Mouse (Mus musculus): ENCODE measurements around the gene Lix1l. TPM values are rescaled to one million over a fixed set of nuclear protein-coding genes. Genes with fewer than 3 reads are reported as not detected.

Gene Lix1l
- polyA plus RNA-seq, 1 experiment from 2014 or later = 7.4 TPM

DNA sequence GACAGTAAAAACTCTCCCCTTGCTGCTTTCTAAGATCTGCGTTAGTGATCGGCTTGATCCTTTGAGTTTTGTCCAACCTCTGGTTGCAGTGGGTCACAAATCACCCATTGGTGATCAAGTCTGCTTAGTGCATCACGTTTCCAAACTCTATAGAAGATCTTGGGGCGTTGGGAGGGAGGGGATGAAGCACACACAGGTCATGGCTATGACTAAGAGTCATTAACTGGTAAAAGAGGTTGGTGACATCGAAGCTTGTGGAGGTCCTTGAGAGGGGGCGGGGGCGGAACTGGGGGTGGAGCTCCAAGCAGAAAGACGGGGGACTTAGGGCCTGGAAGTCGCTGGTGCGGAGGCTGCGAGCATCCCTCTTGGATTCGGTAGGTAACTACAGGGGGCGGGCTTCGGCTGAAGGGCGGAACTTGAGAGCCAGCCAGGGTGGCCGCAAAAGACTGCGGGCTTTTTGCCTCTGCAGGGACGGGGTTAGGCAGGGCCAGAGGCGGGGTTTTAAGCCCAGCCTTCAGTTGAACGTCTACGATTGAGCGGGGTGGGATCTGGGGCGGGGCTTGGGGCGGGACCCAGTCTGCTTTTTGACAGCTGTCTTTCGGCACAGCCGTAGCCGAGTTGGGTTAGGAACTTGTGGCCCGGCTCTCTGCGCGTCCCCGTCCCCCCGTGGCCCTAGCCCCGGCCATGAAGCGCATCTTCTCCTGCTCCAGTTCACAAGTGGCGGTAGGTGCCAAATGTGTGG is 68.9 kb downstream of the Lix1l start, which contains the start of gene Ankrd35:
Ankrd35 (plus strand) TSS at position 405 of the 742 bp plus-strand sequence.
- DNase-seq (ENCODE audit: low spot score) (peak; percentile 81), ATAC-seq (peak; percentile 89)
- Histone ChIP-seq H3K27me3 (replicated peaks; ENCODE audit: control insufficient read depth, insufficient read depth, low read length) (no peaks in the 10 kb centered on the region; the same call in none of the 2 replicates), H3K4me3 (ENCODE audit: low read depth, low read length) (peak within 1 kb of the TSS; percentile 37), H3K36me3 (ENCODE audit: control insufficient read depth, insufficient read depth, low read length) (no peaks in the 10 kb centered on the region), H3K27ac (ENCODE audit: low read depth, low read length) (no peak within 1 kb of the TSS), H3K4me2 (ENCODE audit: low read length) (peak within 1 kb of the TSS; percentile 69), H3K9me3 (replicated peaks; ENCODE audit: control insufficient read depth, low read length) (no peaks in the 10 kb centered on the region), H3K9ac (ENCODE audit: low read length) (peak within 1 kb of the TSS; percentile 52), H3K4me1 (ENCODE audit: control insufficient read depth, insufficient read depth, low read length) (peaks cover 2% of the 10 kb centered on the region; the same call in 1 of the 2 replicates)
- 6% methylated on average over 35 of the region's 35 CpGs for WGBS

DNA sequence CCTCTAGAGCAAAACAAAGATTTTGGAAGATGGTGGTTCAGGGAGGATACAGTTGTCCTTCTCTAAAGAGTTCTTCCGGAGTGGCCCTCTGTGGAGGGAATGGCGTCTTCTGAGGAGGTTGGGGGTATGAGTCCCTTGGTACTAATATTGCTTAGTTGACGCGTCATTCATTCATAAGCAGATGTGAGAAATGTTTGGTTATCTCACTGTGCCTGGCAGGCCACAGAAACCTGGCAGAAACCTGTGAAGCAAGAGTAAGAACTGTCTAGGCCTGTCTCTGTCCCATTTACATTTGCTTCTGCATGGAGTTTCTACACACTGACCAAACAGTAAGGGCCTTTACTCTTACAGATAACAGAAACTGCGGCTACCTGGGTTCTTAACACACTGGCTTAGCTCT is 70.6 kb downstream of the Lix1l start:
- DNase-seq (ENCODE audit: low spot score) (no peak), ATAC-seq (no peak)
- Histone ChIP-seq H3K9me3 (replicated peaks; ENCODE audit: control insufficient read depth, low read length) (no peaks in the 10 kb centered on the region), H3K4me3 (ENCODE audit: low read depth, low read length) (no peak overlapping the region), H3K9ac (ENCODE audit: low read length) (no peak overlapping the region), H3K27ac (ENCODE audit: low read depth, low read length) (no peak overlapping the region), H3K27me3 (replicated peaks; ENCODE audit: control insufficient read depth, insufficient read depth, low read length) (no peaks in the 10 kb centered on the region; the same call in none of the 2 replicates), H3K4me1 (ENCODE audit: control insufficient read depth, insufficient read depth, low read length) (peaks cover 2% of the 10 kb centered on the region; the same call in 1 of the 2 replicates), H3K4me2 (ENCODE audit: low read length) (no peak overlapping the region), H3K36me3 (ENCODE audit: control insufficient read depth, insufficient read depth, low read length) (no peaks in the 10 kb centered on the region)
- 96% methylated on average over 5 of the region's 5 CpGs for WGBS

GRCm38 (mm10) chr3:96673514-96673913 is 72.6 kb downstream of the Lix1l start:
- WGBS = 67% methylated on average over 4 of the region's 4 CpGs
- no peak overlapping the region for H3K4me3 ChIP-seq (ENCODE audit: low read depth, low read length)
- DNase-seq (ENCODE audit: low spot score) = no peak
- no peaks in the 10 kb centered on the region; the same call in none of the 2 replicates for H3K27me3 ChIP-seq (replicated peaks; ENCODE audit: control insufficient read depth, insufficient read depth, low read length)
- H3K9ac ChIP-seq (ENCODE audit: low read length) = no peak overlapping the region
- no peak for ATAC-seq
- H3K4me2 ChIP-seq (ENCODE audit: low read length) = no peak overlapping the region
- H3K9me3 ChIP-seq (replicated peaks; ENCODE audit: control insufficient read depth, low read length) = no peaks in the 10 kb centered on the region
- peaks cover 2% of the 10 kb centered on the region; the same call in 1 of the 2 replicates for H3K4me1 ChIP-seq (ENCODE audit: control insufficient read depth, insufficient read depth, low read length)
- no peak overlapping the region for H3K27ac ChIP-seq (ENCODE audit: low read depth, low read length)
- H3K36me3 ChIP-seq (ENCODE audit: control insufficient read depth, insufficient read depth, low read length) = no peaks in the 10 kb centered on the region

DNA sequence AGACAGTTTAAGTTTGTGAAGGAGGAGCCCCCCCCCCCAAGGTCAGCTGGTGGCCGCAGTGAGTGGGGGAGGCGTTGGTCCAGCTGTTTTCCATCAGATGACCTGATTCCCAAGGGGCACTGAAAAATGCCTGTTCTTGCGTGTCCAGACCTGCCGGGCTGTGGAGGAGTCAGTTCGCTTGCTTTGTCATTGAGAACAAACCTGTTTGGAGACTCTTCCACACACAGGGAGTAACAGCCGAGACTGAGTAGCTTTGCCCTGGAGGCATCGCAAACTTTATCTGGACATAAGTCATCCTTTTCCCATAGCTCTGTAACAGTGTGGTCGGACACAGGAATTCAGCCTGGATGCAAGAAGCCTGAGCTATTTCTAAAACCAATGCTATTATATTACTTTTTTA is 73.5 kb downstream of the Lix1l start:
- DNase-seq (ENCODE audit: low spot score) = no peak
- H3K9ac ChIP-seq (ENCODE audit: low read length) = no peak overlapping the region
- no peak overlapping the region for H3K27ac ChIP-seq (ENCODE audit: low read depth, low read length)

GRCm38 (mm10) chr3:96675171-96675570 is 74.2 kb downstream of the Lix1l start:
- H3K4me3 ChIP-seq (ENCODE audit: low read depth, low read length) = no peak overlapping the region
- H3K9me3 ChIP-seq (replicated peaks; ENCODE audit: control insufficient read depth, low read length) = no peaks in the 10 kb centered on the region
- DNase-seq (ENCODE audit: low spot score) (no peak), ATAC-seq (no peak)
- H3K27me3 ChIP-seq (replicated peaks; ENCODE audit: control insufficient read depth, insufficient read depth, low read length) = no peaks in the 10 kb centered on the region; the same call in none of the 2 replicates
- no peak overlapping the region for H3K4me2 ChIP-seq (ENCODE audit: low read length)
- H3K9ac ChIP-seq (ENCODE audit: low read length) = no peak overlapping the region
- H3K27ac ChIP-seq (ENCODE audit: low read depth, low read length) = no peak overlapping the region
- H3K4me1 ChIP-seq (ENCODE audit: control insufficient read depth, insufficient read depth, low read length) = no peaks in the 10 kb centered on the region
- no peaks in the 10 kb centered on the region for H3K36me3 ChIP-seq (ENCODE audit: control insufficient read depth, insufficient read depth, low read length)
- 78% methylated on average over 3 of the region's 3 CpGs for WGBS

More for the DNA sequence above, 73.5 kb downstream of the Lix1l start:
- Histone ChIP-seq H3K4me3 (ENCODE audit: low read depth, low read length) (no peak overlapping the region), H3K27me3 (replicated peaks; ENCODE audit: control insufficient read depth, insufficient read depth, low read length) (no peaks in the 10 kb centered on the region; the same call in none of the 2 replicates), H3K9me3 (replicated peaks; ENCODE audit: control insufficient read depth, low read length) (no peaks in the 10 kb centered on the region), H3K4me2 (ENCODE audit: low read length) (no peak overlapping the region), H3K36me3 (ENCODE audit: control insufficient read depth, insufficient read depth, low read length) (no peaks in the 10 kb centered on the region), H3K4me1 (ENCODE audit: control insufficient read depth, insufficient read depth, low read length) (peaks cover 2% of the 10 kb centered on the region; the same call in 1 of the 2 replicates)
- WGBS = 77% methylated on average over 8 of the region's 8 CpGs
- no peak for ATAC-seq

- ATAC-seq (no peak), DNase-seq (ENCODE audit: low spot score) (no peak)
- Histone ChIP-seq H3K4me3 (ENCODE audit: low read depth, low read length) (no peak overlapping the region), H3K27me3 (replicated peaks; ENCODE audit: control insufficient read depth, insufficient read depth, low read length) (no peaks in the 10 kb centered on the region; the same call in 1 of the 2 replicates), H3K27ac (ENCODE audit: low read depth, low read length) (no peak overlapping the region), H3K4me1 (ENCODE audit: control insufficient read depth, insufficient read depth, low read length) (no peaks in the 10 kb centered on the region), H3K9me3 (replicated peaks; ENCODE audit: control insufficient read depth, low read length) (no peaks in the 10 kb centered on the region), H3K36me3 (ENCODE audit: control insufficient read depth, insufficient read depth, low read length) (no peaks in the 10 kb centered on the region), H3K4me2 (ENCODE audit: low read length) (no peak overlapping the region), H3K9ac (ENCODE audit: low read length) (no peak overlapping the region)
- 24% methylated on average over 3 of the region's 3 CpGs for WGBS
Measured at GRCm38 (mm10) chr3:96675690-96676089, 74.7 kb downstream of the Lix1l start.

Other genes with a start within 250 kb of the Lix1l start
- not detected in 2 replicates for gene BC107364, start 148.8 kb upstream of the Lix1l start, polyA plus RNA-seq (2014; fragmentation: Nextera tagmentation; extraction: Ambion mirVana)
- 0.41 and 0.52 TPM in 2 replicates for gene Hfe2, start 76.0 kb upstream of the Lix1l start, polyA plus RNA-seq (2014; fragmentation: Nextera tagmentation; extraction: Ambion mirVana)
- gene Txnip, start 43.2 kb upstream of the Lix1l start, polyA plus RNA-seq (2014; fragmentation: Nextera tagmentation; extraction: Ambion mirVana) = 60.7 and 79.0 TPM in 2 replicates
- 0.45 TPM in 1 of 2 replicates, not detected in the other for gene Gm16253, start 24.2 kb upstream of the Lix1l start, polyA plus RNA-seq (2014; fragmentation: Nextera tagmentation; extraction: Ambion mirVana)
- 8.0 and 8.2 TPM in 2 replicates for gene Polr3gl, start 7.0 kb upstream of the Lix1l start, polyA plus RNA-seq (2014; fragmentation: Nextera tagmentation; extraction: Ambion mirVana)
- 11.8 and 14.9 TPM in 2 replicates for gene Ankrd34a, start 4.5 kb upstream of the Lix1l start, polyA plus RNA-seq (2014; fragmentation: Nextera tagmentation; extraction: Ambion mirVana)
- gene Rbm8a, start 28.8 kb downstream of the Lix1l start, polyA plus RNA-seq (2014; fragmentation: Nextera tagmentation; extraction: Ambion mirVana) = 132 and 136 TPM in 2 replicates
- 56.6 and 64.4 TPM in 2 replicates for gene Pex11b, start 34.2 kb downstream of the Lix1l start, polyA plus RNA-seq (2014; fragmentation: Nextera tagmentation; extraction: Ambion mirVana)
- 0.13 and 0.14 TPM in 2 replicates for gene Gm42957, start 34.3 kb downstream of the Lix1l start, polyA plus RNA-seq (2014; fragmentation: Nextera tagmentation; extraction: Ambion mirVana)
- 0.38 and 0.39 TPM in 2 replicates for gene Itga10, start 44.4 kb downstream of the Lix1l start, polyA plus RNA-seq (2014; fragmentation: Nextera tagmentation; extraction: Ambion mirVana)
- 1.1 and 1.9 TPM in 2 replicates for gene Ankrd35, start 69.0 kb downstream of the Lix1l start, polyA plus RNA-seq (2014; fragmentation: Nextera tagmentation; extraction: Ambion mirVana)
- 14.8 and 21.3 TPM in 2 replicates for gene Pias3, start 95.2 kb downstream of the Lix1l start, polyA plus RNA-seq (2014; fragmentation: Nextera tagmentation; extraction: Ambion mirVana)
- 7.3 and 7.5 TPM in 2 replicates for gene Nudt17, start 107.4 kb downstream of the Lix1l start, polyA plus RNA-seq (2014; fragmentation: Nextera tagmentation; extraction: Ambion mirVana)
- 27.8 and 28.9 TPM in 2 replicates for gene Polr3c, start 126.5 kb downstream of the Lix1l start, polyA plus RNA-seq (2014; fragmentation: Nextera tagmentation; extraction: Ambion mirVana)
- 69.7 and 70.8 TPM in 2 replicates for gene Rnf115, start 126.5 kb downstream of the Lix1l start, polyA plus RNA-seq (2014; fragmentation: Nextera tagmentation; extraction: Ambion mirVana)
- 0.28 TPM in 1 of 2 replicates, not detected in the other for gene Pdzk1, start 228.1 kb downstream of the Lix1l start, polyA plus RNA-seq (2014; fragmentation: Nextera tagmentation; extraction: Ambion mirVana)
- 0.18 and 0.40 TPM in 2 replicates for gene Cd160, start 228.2 kb downstream of the Lix1l start, polyA plus RNA-seq (2014; fragmentation: Nextera tagmentation; extraction: Ambion mirVana)